Mouse (Mus musculus): ENCODE measurements around the gene Slc22a4.

- TF ChIP-seq CTCF (conservative IDR thresholded peaks at IDR 0.05; ENCODE audit: low read length) (no peak), POU5F1 (IDR thresholded peaks at IDR 0.05; ENCODE audit: borderline replicate concordance, low read length) (no peak), NANOG (IDR thresholded peaks at IDR 0.05; ENCODE audit: borderline replicate concordance, low read length) (no peak)
These were observed 36.6 kb upstream of the Slc22a4 start for GRCm38 (mm10) chr11:54064412-54064978.

Measured in E14TG2a.4 (cell line).